Mouse (Mus musculus) c-Kit-negative CD71-positive TER-119-positive erythroid progenitor cells, embryonic 14.5 days (primary cell): ENCODE data around the gene Zfyve28.

ENCODE experiments used
- DNase-seq: peaks from one replicate; pipeline ENCODE4 v3.0.0-alpha.2; 2013; ENCODE audit warnings: low read depth, low spot score

Gene Zfyve28

DNA sequence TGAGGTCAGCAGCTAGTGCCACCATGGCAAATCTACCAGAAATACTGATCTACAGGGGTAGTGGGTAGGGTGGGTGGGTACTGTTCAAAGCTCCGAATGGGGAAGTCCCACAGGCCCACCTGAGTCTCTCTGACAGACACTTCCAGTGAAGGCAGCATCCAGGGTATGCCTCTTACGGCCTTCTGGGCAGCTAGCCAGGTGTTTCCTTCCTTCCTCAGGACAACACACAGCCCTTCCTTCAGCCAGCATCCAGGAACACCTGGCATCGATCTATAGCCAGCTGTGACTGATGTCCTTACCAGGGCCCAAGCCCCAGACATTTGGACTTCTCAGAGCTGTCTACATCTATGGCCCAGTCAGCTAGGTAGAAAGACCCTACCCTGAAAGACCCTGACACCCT, 105.8 kb downstream of the Zfyve28 start:
- DNase-seq = no peak

DNA sequence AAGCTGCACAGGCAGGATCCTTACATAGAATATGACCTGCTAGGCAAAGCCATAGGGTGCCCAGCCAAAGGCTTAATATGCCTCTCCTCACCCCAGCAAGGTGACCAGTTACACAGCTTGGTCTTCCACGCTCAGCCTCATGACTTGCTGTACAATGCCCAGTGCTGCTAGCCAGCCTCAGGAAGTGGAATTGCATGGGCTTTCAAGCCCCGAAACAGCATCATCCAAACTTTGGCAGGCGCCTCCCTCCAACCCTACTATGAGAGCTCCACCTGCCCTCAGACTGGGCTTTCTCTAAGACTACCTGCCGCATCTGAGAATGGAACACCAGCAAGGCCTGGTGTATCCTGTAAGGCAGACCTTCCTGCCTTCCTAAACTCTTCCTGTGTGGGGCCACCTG, 110.4 kb downstream of the Zfyve28 start:
- DNase-seq = no peak

DNA sequence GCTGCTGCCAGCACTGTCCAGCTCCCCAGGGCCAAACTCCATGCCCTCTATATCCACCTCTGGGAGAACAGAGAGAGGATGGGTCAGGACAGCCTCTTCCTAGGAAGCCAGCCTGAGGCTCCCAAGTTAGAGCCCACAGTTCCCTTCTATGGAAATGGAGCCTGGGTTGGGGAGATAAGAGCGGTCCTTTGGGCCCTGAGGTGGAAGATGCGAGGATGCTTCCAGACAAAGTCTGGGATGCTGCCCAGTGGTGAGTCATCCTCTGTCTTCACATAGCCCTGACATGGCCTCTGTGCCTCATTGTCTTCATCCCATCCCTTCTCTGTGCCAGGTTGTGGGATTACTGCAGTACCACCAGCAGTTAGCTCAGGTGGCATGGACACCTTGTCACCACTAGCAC, 111.2 kb downstream of the Zfyve28 start:
- no peak for DNase-seq

DNA sequence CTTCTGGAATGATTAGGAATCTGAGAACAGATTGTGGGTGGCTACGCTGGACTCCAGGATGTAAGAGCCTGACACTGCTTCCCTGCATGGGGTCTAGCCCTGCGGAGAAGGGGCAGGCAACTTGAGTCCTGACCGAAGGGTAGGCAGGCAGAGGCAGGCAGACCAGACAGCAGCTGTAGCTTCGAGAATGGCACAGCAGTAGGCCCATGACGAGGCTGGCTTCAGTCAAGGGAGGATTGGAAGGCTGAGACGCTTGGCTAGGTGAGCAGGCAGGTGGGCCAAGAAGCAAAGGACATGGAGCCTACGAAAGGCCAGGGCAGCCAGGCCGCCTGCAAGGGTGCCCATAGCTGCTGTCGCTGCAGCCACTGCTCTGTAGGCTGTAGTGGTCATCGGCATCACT, 111.6 kb downstream of the Zfyve28 start:
- no peak for DNase-seq

DNA sequence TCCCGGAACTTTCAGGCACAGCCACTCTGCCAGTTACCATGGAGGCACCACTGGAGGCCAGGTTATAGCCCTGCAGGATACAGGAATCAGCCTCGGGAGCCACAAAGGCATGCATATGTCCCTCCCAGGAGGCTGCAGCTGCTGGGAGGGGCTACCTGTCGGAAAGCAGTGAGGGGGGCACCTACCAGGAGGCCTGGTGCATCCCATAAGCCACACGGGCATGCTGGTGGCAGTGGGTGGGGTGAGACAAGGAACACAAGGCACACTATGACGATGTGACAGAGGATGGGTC, 112.9 kb downstream of the Zfyve28 start:
- DNase-seq = no peak

DNA sequence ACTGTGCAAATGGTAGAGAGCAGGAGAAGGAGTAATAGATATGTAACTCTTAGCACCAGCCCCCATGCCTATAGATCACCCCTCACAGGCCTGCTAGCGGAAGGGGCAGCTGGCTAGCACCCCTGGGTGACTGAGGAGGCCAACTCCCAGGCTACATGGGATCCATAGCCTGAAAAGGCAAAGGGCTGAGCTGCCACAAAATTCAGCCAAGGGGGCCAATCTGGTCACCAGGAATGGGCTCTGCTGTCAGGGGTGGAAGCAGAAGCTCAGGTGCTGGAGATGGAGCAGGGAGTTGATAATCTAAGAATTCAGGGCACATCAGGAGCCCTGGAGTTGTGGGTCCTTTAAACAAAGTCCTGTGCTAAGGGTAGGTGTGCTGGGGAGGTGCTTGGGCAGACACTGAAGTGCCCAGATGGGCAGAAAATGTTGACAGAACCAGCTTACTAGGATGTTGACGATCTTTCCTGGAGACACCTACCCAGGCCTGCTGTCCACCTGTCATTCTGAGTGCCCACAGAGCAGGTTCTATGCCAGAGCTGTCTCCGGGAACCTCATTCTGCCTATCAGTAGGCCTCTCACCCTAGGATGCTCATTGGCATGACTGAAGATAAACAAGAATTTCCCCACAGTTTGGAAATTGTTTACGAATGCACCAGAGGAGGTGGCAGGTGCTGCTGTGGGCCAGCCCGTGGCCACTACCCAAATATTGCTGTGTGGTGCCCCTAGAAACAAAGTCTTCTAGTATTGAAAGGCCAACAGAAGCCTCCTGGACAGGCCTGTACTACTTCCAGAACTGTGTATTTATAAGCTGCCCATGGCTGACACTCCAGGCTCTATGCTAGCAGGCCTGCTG, 113.5 kb downstream of the Zfyve28 start:
- DNase-seq = no peak

DNA sequence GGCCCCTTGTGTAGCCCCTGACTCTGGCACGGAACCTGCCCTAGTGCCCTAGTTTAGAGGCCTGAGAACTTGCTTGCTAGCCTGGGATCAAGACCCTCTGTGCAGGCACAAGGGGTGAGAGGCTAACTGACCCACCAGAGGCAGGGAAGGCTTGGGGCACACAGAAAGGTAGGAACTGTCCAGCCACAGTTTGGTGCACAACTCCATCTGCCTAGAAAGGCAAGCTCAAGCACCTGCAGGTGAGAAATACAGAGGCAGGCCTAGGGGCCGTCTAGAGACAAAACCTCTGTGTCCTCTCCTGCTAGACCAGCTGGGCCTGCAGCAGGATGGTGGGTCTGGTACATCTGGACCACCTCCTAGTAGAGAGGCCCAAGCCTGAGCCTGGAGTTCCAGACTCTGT, 114.2 kb downstream of the Zfyve28 start:
- DNase-seq = no peak

DNA sequence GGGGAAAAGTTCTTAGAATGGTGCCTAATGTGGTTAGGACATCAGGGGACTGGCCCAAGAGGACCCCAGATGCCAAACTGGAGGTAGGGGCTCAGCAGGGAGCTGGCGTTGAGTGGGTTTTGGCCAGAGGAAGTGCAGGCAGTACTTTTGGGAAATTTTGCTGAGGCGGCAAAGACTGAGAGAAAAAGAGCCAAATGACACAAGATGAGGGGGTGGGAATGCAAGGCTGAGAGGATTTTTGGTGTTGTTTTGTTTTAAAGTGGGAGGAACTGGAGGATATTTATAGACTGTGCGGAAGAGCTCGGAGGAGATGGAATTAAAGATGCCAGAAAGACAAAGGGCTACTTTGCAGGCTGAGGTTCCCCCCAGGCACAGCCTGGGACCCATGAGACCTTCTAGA, 117.5 kb downstream of the Zfyve28 start:
- no peak for DNase-seq

DNA sequence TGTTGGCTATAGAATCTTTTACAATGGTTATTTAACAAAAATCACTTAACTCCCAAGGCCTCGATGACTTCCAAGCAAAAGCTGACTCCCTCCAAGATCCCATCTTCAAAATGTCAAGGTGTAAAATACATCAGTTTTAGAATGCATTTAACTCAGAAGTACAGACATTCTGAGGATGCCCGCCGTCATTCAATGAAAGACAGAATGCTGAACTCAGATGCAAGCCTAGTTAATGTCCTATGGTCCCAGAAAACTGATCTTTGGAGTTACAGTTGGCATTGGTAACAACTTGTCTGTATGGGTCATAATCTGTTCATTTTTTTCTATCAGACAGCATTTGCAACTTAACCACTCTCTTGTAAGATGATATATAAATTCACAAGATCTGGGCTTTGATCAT, 118.3 kb downstream of the Zfyve28 start:
- DNase-seq = no peak

DNA sequence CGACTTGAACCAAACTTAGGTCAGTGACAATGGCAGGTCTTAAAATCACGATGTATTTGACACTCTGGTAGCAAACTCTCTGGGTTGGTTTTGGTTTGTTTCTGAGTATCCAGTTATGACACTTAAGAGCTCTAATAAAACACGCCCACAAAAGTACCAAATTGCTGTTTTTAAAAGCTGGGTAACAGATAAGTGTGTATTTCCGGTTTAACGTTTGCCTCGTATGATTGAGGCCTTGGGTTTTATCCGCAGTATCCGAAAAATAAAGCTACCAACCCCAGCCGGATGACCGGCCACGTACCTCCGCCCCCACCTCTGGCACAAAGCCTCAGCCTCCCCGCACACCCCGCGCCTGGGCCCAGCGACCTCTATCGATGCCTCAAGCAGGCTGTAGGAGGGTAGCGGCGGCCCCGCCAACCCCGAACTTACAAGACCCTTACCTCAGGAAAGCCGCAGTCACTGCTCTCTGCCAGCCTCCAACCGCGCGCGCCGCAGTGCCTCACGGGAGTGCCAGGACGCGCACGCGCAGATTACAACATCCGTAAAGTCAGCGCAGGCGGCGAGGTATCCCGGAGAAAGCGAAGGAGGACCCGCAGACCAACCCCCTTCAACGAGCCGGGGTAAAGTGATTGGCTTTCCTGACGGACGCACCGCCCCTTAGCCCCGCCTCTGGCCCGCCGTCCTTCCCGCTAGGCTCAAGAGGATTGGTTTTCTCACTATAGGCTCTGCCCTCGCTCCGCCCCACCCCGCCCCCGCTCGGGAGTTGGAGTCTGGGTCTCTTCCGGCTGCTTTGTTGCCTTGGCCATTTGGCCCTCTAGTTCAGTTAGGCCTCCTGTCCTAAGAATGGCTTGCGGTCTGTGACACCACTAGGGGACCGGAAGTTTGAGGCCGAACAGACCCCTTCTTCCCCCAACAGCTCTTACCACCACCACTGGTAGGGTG, 119.0 kb downstream of the Zfyve28 start, which contains the start of the genes Poln and Haus3:
TSS of gene Poln (minus strand) at position 499 of the 942 bp plus-strand sequence.
TSS of gene Haus3 (minus strand) at position 578 of the 942 bp plus-strand sequence.
- peak; percentile 96 for DNase-seq

DNA sequence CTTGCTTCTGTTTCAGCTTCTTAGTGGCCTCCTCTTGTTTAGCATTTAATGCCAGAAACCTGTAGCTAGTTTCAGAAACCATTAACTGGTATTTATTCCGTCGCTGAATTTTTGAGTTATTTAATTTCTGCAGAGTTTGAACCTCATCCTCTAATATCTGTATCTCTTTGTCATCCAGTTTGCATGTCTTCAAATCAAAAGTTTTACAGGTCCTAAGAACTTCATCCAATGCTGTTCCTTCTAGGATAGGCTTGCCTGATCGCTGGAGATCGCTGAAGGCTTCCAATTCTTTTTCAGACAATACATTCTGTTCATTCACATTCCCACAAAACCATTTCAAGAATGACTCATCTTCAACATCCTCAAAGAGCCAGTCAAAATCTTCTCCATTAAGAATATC, 120.4 kb downstream of the Zfyve28 start:
- no peak for DNase-seq

DNA sequence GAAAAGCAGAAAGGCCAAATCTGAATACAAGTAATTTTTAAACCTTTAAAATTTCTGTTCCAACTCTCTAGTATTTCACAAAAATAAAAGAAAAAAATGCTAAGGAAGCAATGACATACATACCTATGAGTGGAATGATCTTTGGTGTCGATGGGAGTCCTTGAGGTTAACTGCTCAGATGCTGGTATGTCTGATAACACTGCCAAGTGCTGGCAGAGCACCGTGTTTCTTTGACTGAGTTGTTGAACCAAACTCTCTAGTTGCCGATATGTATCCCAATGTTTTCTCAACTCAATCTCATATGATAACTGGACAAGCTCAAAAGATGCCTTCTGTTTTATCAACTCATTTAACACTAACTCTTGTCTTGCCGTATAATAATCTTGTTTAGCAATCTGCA, 122.5 kb downstream of the Zfyve28 start:
- DNase-seq = no peak

DNA sequence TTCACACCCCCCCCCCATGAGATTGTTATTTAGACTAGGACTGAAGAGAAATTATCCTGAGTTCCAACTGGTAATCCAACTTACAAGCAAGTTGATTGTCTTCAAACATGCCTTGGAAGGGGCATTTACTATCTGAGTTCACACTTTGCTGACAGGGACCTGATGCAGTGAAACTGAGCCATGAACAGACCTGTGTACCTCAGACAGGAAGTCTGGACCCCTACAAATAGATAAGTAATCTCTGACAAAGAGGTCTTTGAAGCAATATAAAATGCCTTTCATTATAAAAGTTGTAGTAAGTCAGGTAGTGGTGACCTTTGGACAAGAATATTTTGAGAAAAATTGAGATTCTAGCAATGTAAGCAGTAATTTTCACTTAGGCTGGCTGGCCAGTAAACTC, 139.8 kb downstream of the Zfyve28 start:
- no peak for DNase-seq

DNA sequence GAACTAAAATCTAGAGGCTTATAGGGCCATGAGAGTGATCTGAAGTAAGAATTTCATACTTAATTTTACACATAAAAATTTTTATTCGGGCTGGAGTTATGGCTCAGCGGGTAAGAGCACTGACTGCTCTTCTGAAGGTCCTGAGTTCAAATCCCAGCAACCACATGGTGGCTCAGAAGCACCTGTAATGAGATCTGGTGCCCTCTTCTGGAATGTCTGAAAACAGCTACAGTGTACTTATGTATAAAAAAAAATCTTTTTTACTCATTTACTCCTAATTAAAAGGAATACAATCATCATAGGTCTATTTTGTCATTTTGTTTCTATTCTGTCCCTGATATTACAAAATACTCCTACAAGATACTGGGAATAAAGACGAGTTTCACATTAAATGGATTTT, 140.7 kb downstream of the Zfyve28 start:
- DNase-seq = no peak
